Mouse (Mus musculus) cerebellum, postnatal 25 days (tissue): Measurements from ENCODE around the gene Foxn3.

ENCODE experiments used
- DNase-seq, 2 experiments: peaks; one replicate each; pipeline ENCODE4 v3.0.0; 2021; ENCODE audit warnings: mixed read lengths in 2 of 2

Foxn3 gene

GRCm38 (mm10) chr12:99244264-99244663, 319.1 kb downstream of the Foxn3 start:
- DNase-seq: no peak

DNA sequence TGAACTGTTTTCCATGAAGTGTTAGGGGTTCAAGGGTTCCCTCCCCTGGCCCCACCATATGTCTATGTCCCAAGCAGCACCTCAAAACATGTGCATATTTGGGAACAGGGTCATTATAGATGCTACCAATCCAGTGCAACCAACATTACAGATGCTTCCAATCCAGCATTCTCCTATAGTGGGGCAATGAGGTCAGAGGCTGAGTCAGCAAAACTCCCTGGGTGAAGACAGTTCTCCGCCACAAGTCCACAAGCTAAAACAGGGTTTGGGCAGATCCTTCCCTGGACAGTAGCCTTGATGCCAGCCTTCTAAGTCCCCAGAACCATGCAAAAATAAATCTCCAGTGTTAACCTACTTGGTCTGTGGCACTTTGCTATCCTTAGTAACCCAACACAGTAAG, 320.1 kb downstream of the Foxn3 start:
- DNase-seq: no peak

DNA sequence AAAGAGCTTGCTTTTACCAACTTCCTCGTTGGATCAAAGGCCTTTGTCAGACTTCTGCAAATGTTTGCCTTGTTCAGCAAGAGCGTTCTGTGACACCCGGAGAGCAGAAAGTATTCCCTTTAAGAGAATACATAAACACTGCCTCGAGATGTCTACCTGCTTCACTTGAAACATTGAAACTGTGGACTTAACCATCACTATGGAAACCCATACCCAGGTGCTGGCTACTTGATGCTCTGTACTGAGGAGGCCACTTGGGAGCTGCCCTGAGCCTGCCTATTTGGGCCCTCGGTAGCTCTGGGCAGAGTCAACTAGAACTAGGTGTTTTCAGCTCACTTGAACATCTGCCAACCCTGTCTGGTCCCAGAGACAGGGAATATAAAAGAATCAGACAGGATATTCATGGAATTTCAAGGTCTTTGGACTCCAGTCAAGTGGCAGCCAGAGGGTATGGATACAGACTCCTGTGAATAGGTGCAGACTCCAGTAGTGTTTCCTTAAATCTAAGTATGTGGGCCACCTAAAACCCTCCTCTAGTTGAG, 323.1 kb downstream of the Foxn3 start:
- no peak for DNase-seq

GRCm38 (mm10) chr12:99239735-99240134, 323.6 kb downstream of the Foxn3 start:
- DNase-seq: no peak

DNA sequence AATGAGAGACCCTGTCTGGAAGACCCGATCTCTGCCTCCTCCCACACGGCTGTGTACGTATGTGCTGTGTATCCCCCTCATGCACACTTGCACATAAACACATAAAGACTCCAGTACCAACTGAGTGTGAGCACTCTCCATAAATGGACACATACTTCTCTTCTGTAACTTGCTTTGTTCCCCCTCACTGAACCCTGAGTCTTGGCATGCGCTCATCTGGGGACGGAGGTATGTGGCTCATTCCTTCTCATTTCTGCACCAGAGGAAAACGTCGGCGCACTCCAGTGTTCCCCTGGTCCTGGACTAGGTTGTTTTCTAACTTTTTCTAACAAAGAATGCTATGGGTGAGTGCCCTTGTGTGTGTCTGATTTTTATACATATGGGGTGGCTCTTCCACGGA, 325.9 kb downstream of the Foxn3 start:
- DNase-seq: no peak

DNA sequence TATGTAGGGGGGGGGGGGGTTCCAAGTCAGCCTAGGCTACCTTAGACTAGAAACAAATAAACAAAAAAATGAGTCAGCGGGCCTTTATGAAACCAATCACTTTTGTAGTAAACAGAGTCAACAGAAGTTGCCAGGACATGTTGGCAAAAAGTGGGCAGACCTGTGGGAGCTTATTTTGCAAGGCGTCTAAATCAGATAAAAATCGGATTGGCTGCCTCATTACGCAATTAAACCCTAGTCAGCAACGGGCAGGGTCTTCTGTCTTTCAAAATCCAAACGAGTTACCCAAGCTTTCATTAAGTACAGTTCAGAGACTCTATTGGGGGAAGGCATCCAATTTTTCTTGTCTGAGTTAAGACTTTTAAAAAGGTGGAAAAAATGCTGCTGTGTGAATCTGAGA, 329.0 kb downstream of the Foxn3 start:
- no peak for DNase-seq

DNA sequence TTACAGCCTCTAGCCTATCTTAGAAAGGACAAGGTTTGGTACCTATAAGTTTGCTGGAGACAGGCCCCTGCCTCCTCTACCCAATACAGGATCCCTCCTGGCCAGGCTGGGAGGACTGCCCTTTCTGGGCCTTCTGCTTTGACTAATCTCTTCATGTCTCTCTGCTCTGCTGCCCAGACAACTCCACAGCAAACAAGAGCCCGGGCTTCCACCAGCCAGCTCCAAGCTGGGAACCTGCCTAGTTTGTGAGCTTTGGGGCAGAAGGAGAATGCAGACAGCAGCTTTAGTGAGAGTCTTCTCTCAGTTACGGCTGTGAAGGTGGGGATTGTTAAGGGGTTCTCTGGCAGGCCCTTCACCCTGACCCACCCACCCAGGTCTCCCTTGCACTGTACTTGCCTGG, 330.0 kb downstream of the Foxn3 start:
- DNase-seq: peak; percentile 56 to 68

GRCm38 (mm10) chr12:99232478-99232877, 330.9 kb downstream of the Foxn3 start:
- DNase-seq: no peak

DNA sequence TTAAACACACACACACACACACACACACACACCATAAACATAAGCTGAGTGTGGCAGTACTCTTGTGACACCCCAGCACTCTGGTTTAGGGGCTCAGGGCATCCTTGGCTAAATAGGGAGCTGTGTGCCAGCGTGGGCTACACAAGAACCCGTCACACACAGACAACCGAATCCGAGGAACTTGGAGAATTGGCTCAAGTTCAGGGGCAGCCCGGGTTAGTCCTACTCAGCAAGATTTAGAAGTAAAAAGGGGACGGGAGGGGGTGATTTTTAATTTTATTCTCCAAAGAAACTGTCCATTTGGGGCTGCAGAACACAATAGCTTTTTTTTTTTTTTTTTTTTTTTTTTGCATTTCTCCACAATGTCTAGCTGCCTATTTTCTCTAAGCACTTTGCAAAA, 332.1 kb downstream of the Foxn3 start:
- DNase-seq: no peak

DNA sequence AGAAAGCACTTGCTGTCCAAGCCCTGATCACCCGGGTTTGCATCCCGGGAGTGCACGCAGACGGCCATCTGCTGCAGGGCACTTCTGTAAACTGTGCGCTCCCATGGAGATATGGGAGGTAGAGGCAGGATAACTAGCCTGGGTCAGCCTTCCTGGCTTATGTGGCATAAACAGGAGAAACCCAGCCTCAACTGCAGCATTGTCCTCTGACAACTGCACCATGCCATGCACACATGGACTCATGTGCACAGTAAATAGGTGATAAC, 332.7 kb downstream of the Foxn3 start:
- DNase-seq: peak; percentile 48 to 52

GRCm38 (mm10) chr12:99229973-99230782, 333.2 kb downstream of the Foxn3 start:
- DNase-seq: no peak

DNA sequence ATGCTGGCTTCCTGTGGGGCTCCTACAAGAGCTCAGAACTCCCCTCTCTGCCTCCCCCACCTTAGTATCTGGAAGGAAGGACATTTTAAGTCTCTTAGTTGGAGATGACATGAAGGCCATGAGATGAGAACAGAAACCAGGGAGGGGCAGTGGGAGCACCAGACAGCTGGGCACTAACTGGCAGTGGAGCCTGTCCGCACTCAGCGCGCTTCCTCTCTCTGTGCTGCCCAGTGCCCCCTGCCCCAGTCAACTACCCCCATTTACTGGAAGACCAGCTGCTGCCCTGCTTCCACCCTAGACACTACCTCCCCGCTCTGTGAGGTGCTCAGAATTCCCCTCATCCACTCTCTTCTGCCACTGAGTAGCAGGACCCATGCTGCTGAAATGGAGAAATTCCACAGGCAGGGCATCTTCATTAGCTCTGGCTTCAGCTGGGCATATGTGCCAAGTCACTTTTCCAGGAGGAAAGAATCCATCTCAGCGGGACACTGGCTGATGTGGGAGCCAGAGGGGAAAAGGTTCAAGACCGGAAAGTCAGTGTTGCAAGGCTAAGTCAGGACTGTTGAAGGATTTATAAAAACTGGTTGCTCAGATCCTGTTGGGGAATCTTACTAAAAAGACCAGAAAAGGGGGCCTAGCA, 335.9 kb downstream of the Foxn3 start:
- no peak for DNase-seq

- DNase-seq: no peak
Measured at GRCm38 (mm10) chr12:99224863-99225603, 338.3 kb downstream of the Foxn3 start.

DNA sequence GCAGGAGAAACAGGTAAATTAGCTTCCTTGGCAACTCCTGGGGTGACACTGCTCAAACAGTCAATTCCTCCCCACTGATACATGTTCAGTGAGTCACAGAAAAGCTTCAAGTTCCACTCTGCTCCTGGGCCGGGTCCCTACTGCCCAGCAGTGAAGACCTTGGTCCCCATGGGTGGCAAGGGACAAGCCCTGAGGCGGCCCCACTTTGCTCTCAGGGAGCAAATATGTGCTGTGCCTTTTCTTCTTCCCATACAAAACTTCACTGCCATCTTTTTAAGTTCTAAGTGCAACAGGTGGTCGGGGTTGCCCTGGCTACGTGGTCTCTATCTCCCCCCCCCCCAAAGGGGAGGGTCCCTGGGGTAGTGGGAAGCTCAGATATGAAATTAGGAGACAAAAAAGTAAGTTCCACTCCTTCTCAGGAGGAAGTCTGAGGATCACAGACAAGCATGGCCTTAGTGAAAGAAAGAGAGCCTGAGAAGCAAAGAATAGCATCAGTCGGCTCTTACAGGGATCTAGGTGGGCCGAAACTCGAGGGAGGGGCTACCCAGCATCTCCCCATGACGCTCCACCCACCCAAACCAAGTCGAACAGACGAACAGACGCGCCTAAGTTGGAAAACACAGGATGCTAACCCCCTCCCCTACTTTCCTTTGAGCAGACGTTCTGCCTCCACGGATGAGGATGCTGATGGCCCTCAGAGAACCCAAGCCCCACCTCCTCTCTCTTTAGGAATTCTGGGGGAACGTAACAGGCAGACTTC, 342.1 kb downstream of the Foxn3 start:
- no peak for DNase-seq

DNA sequence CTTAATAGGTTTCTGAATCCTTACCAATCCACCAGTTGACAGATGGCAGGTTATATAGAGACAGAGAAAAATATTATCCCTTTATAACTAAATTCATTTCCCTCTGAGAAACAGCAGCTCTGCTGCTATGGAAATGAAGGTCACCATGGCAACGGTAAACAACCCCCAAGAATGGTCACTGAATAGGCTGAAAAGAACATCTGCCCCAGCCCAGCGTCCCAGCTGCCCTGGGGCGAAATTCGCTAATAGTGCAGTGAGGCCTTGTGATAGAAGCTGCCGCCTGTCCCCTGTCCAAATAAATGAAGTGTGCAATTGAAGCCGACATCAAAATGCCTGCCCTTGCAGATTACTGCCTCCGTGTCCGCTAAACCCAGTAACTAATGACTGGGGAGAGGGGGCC, 343.0 kb downstream of the Foxn3 start:
- DNase-seq: peak in 1 of 2 experiments; percentile 57

DNA sequence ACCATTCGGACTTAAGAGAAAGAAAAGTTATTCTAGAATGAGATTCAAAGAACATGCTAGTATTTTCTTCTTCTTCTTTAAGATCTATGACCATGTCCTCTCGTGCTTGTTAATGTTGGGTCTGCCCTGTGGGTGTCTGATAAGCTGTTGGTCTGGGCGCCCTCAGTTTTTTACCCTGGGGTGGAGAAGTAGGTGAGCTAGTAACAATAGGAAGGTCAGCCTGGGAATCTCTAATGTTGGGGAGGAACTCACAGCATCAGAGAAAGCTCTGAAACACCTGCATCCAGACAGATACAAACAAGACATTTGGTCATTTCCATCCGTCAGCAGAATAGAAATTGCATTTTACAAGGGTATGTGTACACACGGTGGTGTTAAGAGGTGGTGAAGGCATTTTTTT, 343.6 kb downstream of the Foxn3 start:
- DNase-seq: no peak

GRCm38 (mm10) chr12:99217145-99217698, 346.2 kb downstream of the Foxn3 start:
- DNase-seq: peak in 1 of 2 experiments; percentile 55

GRCm38 (mm10) chr12:99216341-99216761, 347.0 kb downstream of the Foxn3 start:
- DNase-seq: peak; percentile 78 to 80

GRCm38 (mm10) chr12:99215521-99216255, 347.7 kb downstream of the Foxn3 start:
- peak in 1 of 2 experiments; percentile 89 for DNase-seq

GRCm38 (mm10) chr12:99214098-99214497, 349.3 kb downstream of the Foxn3 start:
- peak in 1 of 2 experiments; percentile 52 for DNase-seq

DNA sequence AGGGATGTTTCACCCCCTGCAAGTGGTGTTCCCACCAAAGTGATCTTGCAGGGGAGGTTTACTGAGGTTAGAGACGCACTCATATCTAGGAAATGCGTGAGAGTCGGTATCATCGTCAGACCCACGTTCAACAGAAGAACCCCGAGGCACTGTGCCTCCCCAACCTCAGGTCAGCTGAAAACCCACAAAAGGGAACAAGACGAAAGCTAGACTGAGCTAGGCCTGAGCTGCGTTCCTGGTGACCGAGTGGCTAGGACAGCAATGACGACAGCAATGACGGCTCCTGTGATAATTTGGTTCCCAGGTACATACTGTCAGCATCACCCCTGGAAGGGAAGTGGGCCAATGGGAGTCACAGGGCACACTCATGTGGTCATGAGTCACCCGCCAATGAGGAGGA, 350.2 kb downstream of the Foxn3 start:
- no peak for DNase-seq

- DNase-seq: peak; percentile 62 to 73
Measured at GRCm38 (mm10) chr12:99209801-99210200, 353.6 kb downstream of the Foxn3 start.
